Mouse (Mus musculus): ENCODE measurements around the gene Kcna2. TPM values are rescaled to one million over a fixed set of nuclear protein-coding genes. Genes with fewer than 3 reads are reported as not detected.
A peak's percentile ranks its signal among the peaks of the same experiment; 100 is the strongest.

Kcna2 gene
- polyA plus RNA-seq, 1 experiment from 2014 or later = 0.05 TPM

GRCm38 (mm10) chr3:107090403-107091150, 10.4 kb upstream of the Kcna2 start:
- Histone ChIP-seq H3K27ac (ENCODE audit: low read depth, low read length) (no peak overlapping the region), H3K9ac (ENCODE audit: low read depth, low read length) (no peak overlapping the region), H3K9me3 (ENCODE audit: control insufficient read depth, low read length) (no peaks in the 10 kb centered on the region), H3K36me3 (ENCODE audit: control insufficient read depth, insufficient read depth, low read length) (no peaks in the 10 kb centered on the region), H3K4me3 (ENCODE audit: low read depth, low read length) (no peak overlapping the region), H3K27me3 (replicated peaks; ENCODE audit: control insufficient read depth, insufficient read depth, low read length) (no peaks in the 10 kb centered on the region), H3K4me2 (no peak overlapping the region), H3K4me1 (replicated peaks; ENCODE audit: control insufficient read depth, insufficient read depth, low read length) (no peaks in the 10 kb centered on the region)
- WGBS = 58% methylated on average over 11 of the region's 11 CpGs
- DNase-seq (ENCODE audit: low spot score) (no peak), ATAC-seq (replicated peaks; ENCODE audit: low FRiP score) (no peak)

DNA sequence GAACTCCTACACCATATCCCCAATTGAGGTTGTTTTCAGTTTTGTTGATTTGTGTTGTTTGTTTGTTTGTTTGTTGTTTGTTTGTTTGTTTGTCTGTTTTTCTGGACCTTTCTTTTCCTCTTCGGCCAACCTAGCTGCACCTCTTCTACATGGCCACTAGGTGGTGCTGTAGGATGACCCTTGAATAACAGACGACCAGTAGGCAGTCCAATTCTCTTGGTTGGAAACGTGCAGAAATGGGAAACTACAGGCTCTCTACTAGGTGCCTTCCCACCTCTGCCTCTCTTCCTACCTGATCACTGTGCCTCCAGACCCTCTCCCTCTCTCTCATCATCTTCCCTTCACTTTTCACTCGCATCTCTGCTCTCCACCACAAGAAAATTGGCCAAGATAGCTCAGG, 6.9 kb upstream of the Kcna2 start:
- Histone ChIP-seq H3K4me3 (ENCODE audit: low read depth, low read length) (no peak overlapping the region), H3K9me3 (ENCODE audit: control insufficient read depth, low read length) (no peaks in the 10 kb centered on the region), H3K27ac (ENCODE audit: low read depth, low read length) (no peak overlapping the region), H3K9ac (ENCODE audit: low read depth, low read length) (no peak overlapping the region), H3K4me1 (replicated peaks; ENCODE audit: control insufficient read depth, insufficient read depth, low read length) (no peaks in the 10 kb centered on the region), H3K27me3 (replicated peaks; ENCODE audit: control insufficient read depth, insufficient read depth, low read length) (no peaks in the 10 kb centered on the region), H3K4me2 (no peak overlapping the region), H3K36me3 (ENCODE audit: control insufficient read depth, insufficient read depth, low read length) (no peaks in the 10 kb centered on the region)
- WGBS = 8% methylated on average over 4 of the region's 4 CpGs
- DNase-seq (ENCODE audit: low spot score) (no peak), ATAC-seq (replicated peaks; ENCODE audit: low FRiP score) (no peak)

- 69% methylated on average over 3 of the region's 3 CpGs for WGBS
- DNase-seq (ENCODE audit: low spot score) = no peak
- no peak overlapping the region for H3K27ac ChIP-seq (ENCODE audit: low read depth, low read length)
- no peaks in the 10 kb centered on the region for H3K9me3 ChIP-seq (ENCODE audit: control insufficient read depth, low read length)
- H3K4me2 ChIP-seq = no peak overlapping the region
- H3K4me1 ChIP-seq (replicated peaks; ENCODE audit: control insufficient read depth, insufficient read depth, low read length) = no peaks in the 10 kb centered on the region
- H3K4me3 ChIP-seq (ENCODE audit: low read depth, low read length) = no peak overlapping the region
- no peaks in the 10 kb centered on the region for H3K36me3 ChIP-seq (ENCODE audit: control insufficient read depth, insufficient read depth, low read length)
- H3K27me3 ChIP-seq (replicated peaks; ENCODE audit: control insufficient read depth, insufficient read depth, low read length) = peaks cover 19% of the 10 kb centered on the region
- no peak overlapping the region for H3K9ac ChIP-seq (ENCODE audit: low read depth, low read length)
- no peak for ATAC-seq (replicated peaks; ENCODE audit: low FRiP score)
These were observed 4.6 kb upstream of the Kcna2 start for GRCm38 (mm10) chr3:107096269-107096731.

DNA sequence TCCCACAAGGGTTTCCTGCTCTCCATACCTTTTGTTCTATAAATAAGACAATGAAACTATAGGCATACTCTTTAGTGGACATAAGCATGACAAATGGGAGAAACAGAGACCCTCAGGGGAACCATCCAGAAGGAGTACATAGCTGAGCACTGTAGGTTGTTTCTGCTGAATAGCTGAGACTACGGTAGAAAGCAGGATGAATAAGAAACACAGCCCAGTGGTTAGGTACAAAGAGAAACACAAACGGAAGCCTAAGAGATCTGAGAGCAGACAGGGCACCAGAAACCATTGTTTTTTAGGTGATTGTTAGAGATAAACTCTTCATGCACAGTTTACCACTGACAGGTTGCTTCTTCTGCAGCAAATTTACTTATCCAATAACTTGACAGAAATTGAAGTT, 1.1 kb upstream of the Kcna2 start:
- no peaks in the 10 kb centered on the region for H3K9me3 ChIP-seq (ENCODE audit: control insufficient read depth, low read length)
- H3K27ac ChIP-seq (ENCODE audit: low read depth, low read length) = no peak overlapping the region
- no peaks in the 10 kb centered on the region for H3K36me3 ChIP-seq (ENCODE audit: control insufficient read depth, insufficient read depth, low read length)
- no peak overlapping the region for H3K4me2 ChIP-seq
- H3K27me3 ChIP-seq (replicated peaks; ENCODE audit: control insufficient read depth, insufficient read depth, low read length) = peaks cover 49% of the 10 kb centered on the region
- no peaks in the 10 kb centered on the region for H3K4me1 ChIP-seq (replicated peaks; ENCODE audit: control insufficient read depth, insufficient read depth, low read length)
- ATAC-seq (replicated peaks; ENCODE audit: low FRiP score) = no peak
- no peak overlapping the region for H3K4me3 ChIP-seq (ENCODE audit: low read depth, low read length)
- H3K9ac ChIP-seq (ENCODE audit: low read depth, low read length) = no peak overlapping the region
- WGBS = 53% methylated on average over 2 of the region's 2 CpGs
- no peak for DNase-seq (ENCODE audit: low spot score)

DNA sequence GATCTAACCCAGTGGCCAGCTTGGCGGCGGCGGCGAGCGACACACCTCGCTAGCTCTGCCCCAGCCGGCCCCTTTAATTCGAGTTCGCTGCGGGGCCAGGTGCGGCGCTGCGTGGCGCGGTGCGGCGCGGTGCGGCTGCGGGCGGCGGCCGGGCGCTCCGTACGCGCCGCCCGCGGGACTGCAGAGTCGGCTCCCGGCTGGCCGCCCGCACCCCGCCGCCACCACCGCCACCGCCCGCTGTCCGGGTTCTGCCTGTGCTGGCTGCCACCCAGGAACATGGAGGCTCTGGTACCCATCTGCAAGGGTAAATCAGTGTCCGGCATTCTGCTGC, 475 bp downstream of the Kcna2 start:
- WGBS = 2% methylated on average over 37 of the region's 41 CpGs
- Histone ChIP-seq H3K36me3 (ENCODE audit: control insufficient read depth, insufficient read depth, low read length) (no peaks in the 10 kb centered on the region), H3K9me3 (ENCODE audit: control insufficient read depth, low read length) (no peaks in the 10 kb centered on the region), H3K27ac (ENCODE audit: low read depth, low read length) (no peak overlapping the region), H3K4me2 (peak overlapping the region; percentile 66), H3K9ac (ENCODE audit: low read depth, low read length) (no peak overlapping the region), H3K4me1 (replicated peaks; ENCODE audit: control insufficient read depth, insufficient read depth, low read length) (no peaks in the 10 kb centered on the region), H3K27me3 (replicated peaks; ENCODE audit: control insufficient read depth, insufficient read depth, low read length) (peaks cover 49% of the 10 kb centered on the region), H3K4me3 (ENCODE audit: low read depth, low read length) (peak overlapping the region; percentile 42)
- DNase-seq (ENCODE audit: low spot score) (no peak), ATAC-seq (replicated peaks; ENCODE audit: low FRiP score) (no peak)

- DNase-seq (ENCODE audit: low spot score) (peak; percentile 35), ATAC-seq (replicated peaks; ENCODE audit: low FRiP score) (0 out of 2 replicates have a peak, but pooled peaks have one; percentile 43)
- Histone ChIP-seq H3K9me3 (ENCODE audit: control insufficient read depth, low read length) (no peaks in the 10 kb centered on the region), H3K27ac (ENCODE audit: low read depth, low read length) (no peak overlapping the region), H3K4me3 (ENCODE audit: low read depth, low read length) (peak overlapping the region; percentile 42), H3K9ac (ENCODE audit: low read depth, low read length) (no peak overlapping the region), H3K27me3 (replicated peaks; ENCODE audit: control insufficient read depth, insufficient read depth, low read length) (peaks cover 49% of the 10 kb centered on the region), H3K4me2 (peak overlapping the region; percentile 66), H3K36me3 (ENCODE audit: control insufficient read depth, insufficient read depth, low read length) (no peaks in the 10 kb centered on the region), H3K4me1 (replicated peaks; ENCODE audit: control insufficient read depth, insufficient read depth, low read length) (no peaks in the 10 kb centered on the region)
- 2% methylated on average over 53 of the region's 53 CpGs for WGBS
These were observed 1.1 kb downstream of the Kcna2 start for GRCm38 (mm10) chr3:107101787-107102651.

DNA sequence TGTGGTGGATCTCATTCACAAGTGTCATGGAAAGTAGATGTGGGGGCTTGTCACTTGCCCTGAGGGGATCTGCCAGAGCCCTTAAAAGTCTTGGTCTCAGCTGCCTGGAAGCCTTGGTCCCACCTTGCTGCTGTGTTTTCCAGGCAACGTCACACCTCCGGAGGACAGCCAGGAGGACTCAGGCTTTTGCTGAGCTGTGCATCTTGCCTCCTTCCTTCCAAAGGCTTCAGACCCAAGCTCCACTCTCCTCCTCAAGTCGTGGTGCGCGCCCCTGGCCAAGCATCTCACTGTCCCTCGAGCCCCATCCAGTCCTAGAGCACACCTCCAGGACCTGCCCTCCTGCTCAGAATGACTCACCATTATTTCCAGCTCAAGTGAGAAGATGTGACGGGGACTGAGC, 2.1 kb downstream of the Kcna2 start:
- DNase-seq (ENCODE audit: low spot score) = no peak
- H3K4me3 ChIP-seq (ENCODE audit: low read depth, low read length) = no peak overlapping the region
- H3K4me1 ChIP-seq (replicated peaks; ENCODE audit: control insufficient read depth, insufficient read depth, low read length) = no peaks in the 10 kb centered on the region
- H3K4me2 ChIP-seq = no peak overlapping the region
- no peaks in the 10 kb centered on the region for H3K9me3 ChIP-seq (ENCODE audit: control insufficient read depth, low read length)
- ATAC-seq (replicated peaks; ENCODE audit: low FRiP score) = no peak
- WGBS = 48% methylated on average over 7 of the region's 7 CpGs
- no peak overlapping the region for H3K27ac ChIP-seq (ENCODE audit: low read depth, low read length)
- no peaks in the 10 kb centered on the region for H3K36me3 ChIP-seq (ENCODE audit: control insufficient read depth, insufficient read depth, low read length)
- H3K9ac ChIP-seq (ENCODE audit: low read depth, low read length) = no peak overlapping the region
- H3K27me3 ChIP-seq (replicated peaks; ENCODE audit: control insufficient read depth, insufficient read depth, low read length) = peaks cover 49% of the 10 kb centered on the region

GRCm38 (mm10) chr3:107103462-107103861, 2.5 kb downstream of the Kcna2 start:
- peaks cover 49% of the 10 kb centered on the region for H3K27me3 ChIP-seq (replicated peaks; ENCODE audit: control insufficient read depth, insufficient read depth, low read length)
- no peak overlapping the region for H3K27ac ChIP-seq (ENCODE audit: low read depth, low read length)
- H3K9ac ChIP-seq (ENCODE audit: low read depth, low read length) = no peak overlapping the region
- whole genome bisulfite sequencing = 74% methylated on average over 3 of the region's 3 CpGs
- no peaks in the 10 kb centered on the region for H3K36me3 ChIP-seq (ENCODE audit: control insufficient read depth, insufficient read depth, low read length)
- H3K4me1 ChIP-seq (replicated peaks; ENCODE audit: control insufficient read depth, insufficient read depth, low read length) = no peaks in the 10 kb centered on the region
- H3K9me3 ChIP-seq (ENCODE audit: control insufficient read depth, low read length) = no peaks in the 10 kb centered on the region
- no peak overlapping the region for H3K4me2 ChIP-seq
- DNase-seq (ENCODE audit: low spot score) (no peak), ATAC-seq (replicated peaks; ENCODE audit: low FRiP score) (no peak)
- no peak overlapping the region for H3K4me3 ChIP-seq (ENCODE audit: low read depth, low read length)

Data from liver, embryonic 11.5 days (tissue).